Mouse (Mus musculus): ENCODE results near the gene Inpp4b. TPM values are rescaled to one million over a fixed set of nuclear protein-coding genes. Genes with fewer than 3 reads are reported as not detected.

Gene Inpp4b
- polyA plus RNA-seq, 1 experiment from 2014 or later: 6.6 TPM

DNA sequence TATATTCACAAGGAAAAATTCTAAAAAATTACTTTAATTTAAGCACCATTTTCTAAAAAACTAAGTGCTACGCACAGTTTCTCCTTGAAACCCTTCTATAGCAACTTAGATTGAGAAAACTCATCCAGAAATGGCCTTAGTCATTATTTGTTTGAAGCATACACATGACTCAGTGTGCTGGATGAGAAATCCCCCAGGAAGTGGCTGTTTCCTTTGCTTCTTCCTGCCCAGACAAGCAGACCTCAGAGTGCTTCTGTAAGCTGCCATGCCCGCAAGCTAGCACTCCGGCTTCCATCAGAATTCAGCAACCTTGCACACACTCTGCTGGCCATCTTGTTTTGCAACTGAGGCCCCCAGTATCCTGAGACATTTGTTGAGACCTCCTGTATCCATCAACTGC, 414.3 kb downstream of the Inpp4b start:
- H3K9ac ChIP-seq: no peak overlapping the region
- H3K4me3 ChIP-seq: no peak overlapping the region
- H3K27me3 ChIP-seq: no peaks in the 10 kb centered on the region
- H3K27ac ChIP-seq: no peak overlapping the region
- no peaks in the 10 kb centered on the region for H3K4me1 ChIP-seq (replicated peaks)
- no peak for ATAC-seq (ENCODE audit: low FRiP score)
- H3K9me3 ChIP-seq: no peaks in the 10 kb centered on the region
- no peak overlapping the region for H3K4me2 ChIP-seq
- 90% methylated on average over 3 of the region's 3 CpGs for WGBS
- H3K36me3 ChIP-seq: no peaks in the 10 kb centered on the region

DNA sequence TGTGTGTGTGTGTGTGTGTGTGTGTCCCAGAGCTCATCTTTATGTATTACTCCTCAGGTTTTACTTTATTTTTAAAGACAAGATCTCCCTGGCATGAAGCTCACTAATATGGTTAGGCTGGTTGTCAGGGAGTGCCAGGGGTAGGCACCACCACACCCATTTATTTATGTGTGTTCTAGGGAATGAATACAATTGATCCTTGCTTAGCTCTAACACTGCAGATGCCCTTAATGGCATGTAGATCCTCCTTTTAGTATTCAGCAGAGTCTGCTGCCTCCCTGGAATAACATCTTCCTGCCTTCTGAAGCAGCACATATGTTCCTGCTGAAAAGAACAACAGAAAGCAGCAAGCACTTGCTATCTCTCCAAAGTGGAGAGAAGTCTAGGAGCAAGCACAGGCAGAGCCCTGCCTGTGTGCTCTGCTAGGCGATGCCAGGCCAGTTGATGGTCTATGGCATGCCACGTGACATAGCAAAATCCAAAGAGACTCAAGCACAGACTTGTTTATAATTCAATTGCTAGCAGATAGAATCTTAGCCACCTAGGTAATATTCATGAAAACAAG, 415.3 kb downstream of the Inpp4b start:
- Histone ChIP-seq H3K4me3 (no peak overlapping the region), H3K4me1 (replicated peaks) (no peaks in the 10 kb centered on the region), H3K27ac (no peak overlapping the region), H3K27me3 (no peaks in the 10 kb centered on the region), H3K9me3 (no peaks in the 10 kb centered on the region), H3K9ac (no peak overlapping the region), H3K36me3 (no peaks in the 10 kb centered on the region), H3K4me2 (no peak overlapping the region)
- no peak for ATAC-seq (ENCODE audit: low FRiP score)
- 89% methylated on average over 2 of the region's 2 CpGs for whole genome bisulfite sequencing

DNA sequence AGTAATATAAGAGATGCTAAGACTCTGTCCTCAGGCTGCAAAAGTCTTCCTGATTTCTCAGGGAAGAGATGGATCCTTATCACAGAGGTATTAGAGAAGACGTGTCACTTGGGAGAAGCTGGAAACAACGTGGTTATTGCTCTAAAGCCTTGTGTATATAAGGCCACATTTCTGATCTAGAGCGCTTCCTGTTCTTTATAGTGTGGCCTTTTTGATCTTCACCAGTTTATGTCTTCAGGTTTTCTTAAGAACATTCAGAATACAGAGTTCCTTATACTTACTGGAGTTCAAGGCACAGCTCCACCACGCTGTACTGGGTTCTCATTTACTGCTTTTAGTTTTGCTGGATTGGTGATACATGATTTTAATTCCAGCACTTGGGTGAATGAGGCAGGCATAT, 419.1 kb downstream of the Inpp4b start:
- H3K27me3 ChIP-seq: no peaks in the 10 kb centered on the region
- H3K4me3 ChIP-seq: no peak overlapping the region
- no peaks in the 10 kb centered on the region for H3K36me3 ChIP-seq
- no peaks in the 10 kb centered on the region for H3K4me1 ChIP-seq (replicated peaks)
- 81% methylated on average over 4 of the region's 4 CpGs for WGBS
- no peak overlapping the region for H3K27ac ChIP-seq
- no peaks in the 10 kb centered on the region for H3K9me3 ChIP-seq
- no peak overlapping the region for H3K4me2 ChIP-seq
- no peak for ATAC-seq (ENCODE audit: low FRiP score)
- H3K9ac ChIP-seq: no peak overlapping the region

DNA sequence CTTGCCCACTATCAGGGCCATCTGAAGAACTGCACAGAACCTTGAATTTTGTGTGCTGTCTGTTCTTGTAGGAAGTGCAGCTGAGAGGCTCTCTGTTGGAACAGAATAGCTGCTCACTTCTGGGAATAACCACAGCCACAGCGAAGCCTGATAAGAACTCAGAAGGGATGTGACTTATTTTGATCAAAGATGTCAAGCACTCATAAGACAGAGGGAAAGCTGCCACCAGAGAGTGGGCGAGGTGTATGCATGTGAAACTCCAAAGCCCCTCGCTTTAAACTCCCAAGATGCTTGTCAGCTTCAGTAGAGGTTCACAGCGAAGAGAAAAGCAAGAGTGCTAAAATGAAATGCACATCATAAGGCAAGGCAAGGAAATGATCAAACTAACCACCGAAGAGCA, 423.7 kb downstream of the Inpp4b start:
- peaks cover 13% of the 10 kb centered on the region for H3K4me1 ChIP-seq (replicated peaks)
- no peak overlapping the region for H3K4me2 ChIP-seq
- no peaks in the 10 kb centered on the region for H3K36me3 ChIP-seq
- H3K9ac ChIP-seq: no peak overlapping the region
- no peak overlapping the region for H3K4me3 ChIP-seq
- H3K27me3 ChIP-seq: no peaks in the 10 kb centered on the region
- no peak for ATAC-seq (ENCODE audit: low FRiP score)
- no peaks in the 10 kb centered on the region for H3K9me3 ChIP-seq
- H3K27ac ChIP-seq: no peak overlapping the region
- WGBS: 91% methylated on average over 5 of the region's 5 CpGs

DNA sequence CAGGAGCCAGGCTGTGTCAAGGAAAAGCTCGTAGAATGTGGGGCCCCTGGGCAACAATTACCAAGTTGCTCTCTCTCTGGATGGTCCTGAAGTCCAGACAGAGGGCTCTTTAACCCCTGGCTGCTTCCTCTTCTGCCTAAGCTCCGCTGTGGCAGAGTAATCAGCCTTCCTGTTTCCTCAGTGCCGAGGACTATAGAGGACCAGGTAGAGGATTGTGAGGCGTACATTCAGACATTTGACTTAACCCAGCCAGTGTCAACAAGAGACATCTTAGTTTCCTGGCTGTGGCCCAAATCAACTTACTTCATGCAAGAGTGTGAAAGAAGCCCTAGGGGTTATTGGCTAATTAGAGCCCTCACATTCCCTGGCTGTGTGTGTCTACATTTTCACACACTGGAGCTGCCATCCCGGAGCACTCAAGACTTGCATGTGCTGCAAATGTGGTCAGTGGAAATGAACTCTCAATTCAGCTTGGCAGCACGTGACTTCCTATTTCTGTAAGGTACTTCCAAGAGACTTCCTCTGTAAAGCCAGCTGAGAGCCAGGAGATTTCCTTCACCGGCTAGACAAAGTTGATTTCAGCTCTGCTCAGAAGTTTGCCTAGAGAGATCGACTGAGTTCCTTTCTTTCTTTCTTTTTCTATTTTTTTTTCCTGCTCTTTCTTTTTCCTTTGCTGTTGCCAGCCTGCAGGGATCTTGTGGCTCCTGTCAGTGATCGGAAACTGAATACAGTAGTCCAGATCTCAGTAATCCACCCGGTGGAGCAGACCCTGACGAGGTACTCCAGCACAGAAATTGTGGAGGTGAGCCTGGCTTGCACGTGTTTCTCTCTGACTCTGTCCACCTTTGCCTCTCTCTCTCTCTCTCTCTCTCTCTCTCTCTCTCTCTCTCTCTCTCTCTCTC, 425.3 kb downstream of the Inpp4b start:
- Histone ChIP-seq H3K4me1 (replicated peaks) (peaks cover 13% of the 10 kb centered on the region), H3K27me3 (0 out of 2 replicates have a peak, but pooled peaks cover 2% of the 10 kb centered on the region), H3K4me2 (peak overlapping the region; percentile 28), H3K36me3 (no peaks in the 10 kb centered on the region), H3K9ac (no peak overlapping the region), H3K27ac (no peak overlapping the region), H3K4me3 (no peak overlapping the region), H3K9me3 (no peaks in the 10 kb centered on the region)
- ATAC-seq (ENCODE audit: low FRiP score): peak; percentile 65
- WGBS: 34% methylated on average over 12 of the region's 12 CpGs

DNA sequence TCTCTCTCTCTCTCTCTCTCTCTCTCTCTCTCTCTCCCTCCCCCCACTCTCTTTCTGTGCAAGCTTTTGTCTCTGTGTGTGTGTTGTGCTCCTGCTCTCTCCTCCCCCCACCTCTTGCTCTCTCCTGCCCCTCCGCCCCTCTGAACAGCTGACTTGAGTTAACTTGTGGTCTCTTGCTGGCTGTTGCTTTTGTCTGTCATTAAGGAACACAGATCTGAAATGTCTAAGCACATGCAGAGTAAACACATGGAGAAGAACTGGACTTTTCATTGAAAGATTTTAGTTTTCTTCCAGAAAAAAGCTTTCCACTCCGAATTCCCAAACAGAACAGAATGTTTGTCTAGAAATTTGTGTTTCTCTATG, 425.9 kb downstream of the Inpp4b start:
- Histone ChIP-seq H3K4me1 (replicated peaks) (peaks cover 13% of the 10 kb centered on the region), H3K4me3 (no peak overlapping the region), H3K27me3 (0 out of 2 replicates have a peak, but pooled peaks cover 2% of the 10 kb centered on the region), H3K27ac (no peak overlapping the region), H3K9me3 (no peaks in the 10 kb centered on the region), H3K4me2 (peak overlapping the region; percentile 28), H3K36me3 (no peaks in the 10 kb centered on the region), H3K9ac (no peak overlapping the region)
- 41% methylated on average over 2 of the region's 2 CpGs for WGBS
- ATAC-seq (ENCODE audit: low FRiP score): no peak

DNA sequence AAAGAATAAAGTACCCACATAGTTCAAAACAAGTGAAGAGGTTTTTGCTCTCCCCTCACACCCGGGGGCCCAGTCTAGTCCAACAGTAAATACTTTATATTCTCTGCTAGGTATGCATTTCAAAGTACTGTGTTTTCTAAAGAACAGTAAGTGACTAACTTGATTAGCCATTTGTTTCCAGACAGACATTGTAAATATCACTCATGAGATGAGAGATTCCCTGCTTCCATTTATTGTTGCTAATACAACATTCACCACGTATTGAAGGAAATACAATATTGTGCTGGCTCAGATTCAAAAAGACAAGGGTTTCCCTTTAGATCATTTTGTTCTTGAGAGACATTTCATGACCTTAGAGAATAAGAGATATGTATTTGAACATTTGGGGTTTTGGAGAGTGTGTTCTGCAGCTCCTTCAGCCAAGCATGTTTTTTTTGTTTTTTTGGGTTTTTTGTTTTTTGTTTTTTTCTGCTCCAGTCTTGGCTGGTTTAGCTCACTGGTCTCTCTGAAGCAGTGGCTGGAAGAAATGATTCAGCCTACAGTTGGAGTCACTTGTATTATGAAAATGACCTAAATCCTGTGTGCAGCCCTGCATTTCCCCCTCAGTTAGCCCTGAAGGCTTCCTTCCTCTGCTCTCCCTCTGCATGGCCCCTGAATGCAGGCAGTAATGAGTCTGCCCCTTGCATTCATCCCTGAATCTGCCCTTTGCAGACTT, 426.5 kb downstream of the Inpp4b start:
- Histone ChIP-seq H3K9ac (no peak overlapping the region), H3K27ac (no peak overlapping the region), H3K4me3 (no peak overlapping the region), H3K36me3 (no peaks in the 10 kb centered on the region), H3K4me1 (replicated peaks) (peaks cover 13% of the 10 kb centered on the region), H3K9me3 (no peaks in the 10 kb centered on the region), H3K27me3 (0 out of 2 replicates have a peak, but pooled peaks cover 2% of the 10 kb centered on the region), H3K4me2 (no peak overlapping the region)
- ATAC-seq (ENCODE audit: low FRiP score): no peak
- WGBS: 66% methylated on average over 2 of the region's 2 CpGs

DNA sequence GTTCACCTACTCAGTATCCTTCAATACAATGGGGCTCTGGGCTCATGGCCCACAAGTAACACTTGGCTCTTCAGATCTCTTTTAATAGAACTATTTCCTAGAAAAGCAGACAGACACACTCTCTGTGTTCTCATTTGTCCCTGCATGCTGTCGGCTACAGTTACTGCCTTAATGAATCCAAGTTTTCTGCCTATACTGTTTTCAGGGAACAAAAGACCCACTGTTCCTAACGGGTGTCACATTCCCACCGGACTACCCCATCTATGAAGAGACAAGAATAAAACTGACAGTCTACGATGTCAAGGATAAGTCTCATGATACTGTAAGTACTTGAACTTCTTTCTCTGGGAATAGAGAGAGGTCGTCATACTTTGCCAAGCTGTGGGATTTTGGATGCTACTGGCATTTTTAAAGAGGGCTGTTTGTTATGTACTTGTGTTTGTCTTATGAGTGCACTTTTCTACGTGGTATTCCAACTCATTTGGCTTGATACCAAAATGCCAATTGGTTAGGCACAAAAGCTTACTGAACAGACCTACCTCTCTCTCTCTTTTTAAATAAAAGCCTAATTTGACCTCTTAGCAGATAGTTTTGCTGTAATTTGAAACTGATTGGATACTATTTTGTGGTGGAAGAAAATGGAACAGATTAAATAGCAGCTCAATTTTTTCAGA, 428.4 kb downstream of the Inpp4b start:
- H3K4me2 ChIP-seq: no peak overlapping the region
- WGBS: 50% methylated on average over 6 of the region's 6 CpGs
- H3K9ac ChIP-seq: no peak overlapping the region
- H3K36me3 ChIP-seq: no peaks in the 10 kb centered on the region
- no peaks in the 10 kb centered on the region for H3K9me3 ChIP-seq
- peaks cover 13% of the 10 kb centered on the region for H3K4me1 ChIP-seq (replicated peaks)
- H3K27me3 ChIP-seq: 0 out of 2 replicates have a peak, but pooled peaks cover 2% of the 10 kb centered on the region
- ATAC-seq (ENCODE audit: low FRiP score): peak; percentile 60; the same call in 1 of the 2 replicates
- no peak overlapping the region for H3K27ac ChIP-seq
- H3K4me3 ChIP-seq: no peak overlapping the region

DNA sequence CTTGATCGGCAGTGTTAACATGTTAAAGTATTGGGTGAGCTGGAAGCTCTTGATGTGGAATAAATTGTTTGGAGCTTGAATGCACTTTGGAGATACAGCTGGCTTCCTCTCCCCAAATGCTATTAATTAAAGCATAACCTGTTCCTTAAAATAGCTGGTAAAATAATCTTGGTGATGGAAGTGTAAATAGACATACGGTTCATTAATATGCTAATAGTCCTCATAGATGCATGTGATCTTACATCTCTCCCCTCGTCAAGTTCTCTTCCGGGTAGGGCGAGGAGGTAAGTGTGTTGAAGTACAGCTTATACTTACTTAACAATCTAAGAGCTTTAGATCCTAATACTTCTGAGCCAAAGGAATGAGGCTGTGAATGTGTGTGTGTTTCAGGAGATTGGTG, 430.5 kb downstream of the Inpp4b start:
- Histone ChIP-seq H3K4me1 (replicated peaks) (peaks cover 5% of the 10 kb centered on the region), H3K4me2 (no peak overlapping the region), H3K27ac (no peak overlapping the region), H3K27me3 (0 out of 2 replicates have a peak, but pooled peaks cover 2% of the 10 kb centered on the region), H3K4me3 (no peak overlapping the region), H3K36me3 (no peaks in the 10 kb centered on the region), H3K9ac (no peak overlapping the region), H3K9me3 (no peaks in the 10 kb centered on the region)
- no peak for ATAC-seq (ENCODE audit: low FRiP score)
- 89% methylated on average over 5 of the region's 5 CpGs for WGBS

DNA sequence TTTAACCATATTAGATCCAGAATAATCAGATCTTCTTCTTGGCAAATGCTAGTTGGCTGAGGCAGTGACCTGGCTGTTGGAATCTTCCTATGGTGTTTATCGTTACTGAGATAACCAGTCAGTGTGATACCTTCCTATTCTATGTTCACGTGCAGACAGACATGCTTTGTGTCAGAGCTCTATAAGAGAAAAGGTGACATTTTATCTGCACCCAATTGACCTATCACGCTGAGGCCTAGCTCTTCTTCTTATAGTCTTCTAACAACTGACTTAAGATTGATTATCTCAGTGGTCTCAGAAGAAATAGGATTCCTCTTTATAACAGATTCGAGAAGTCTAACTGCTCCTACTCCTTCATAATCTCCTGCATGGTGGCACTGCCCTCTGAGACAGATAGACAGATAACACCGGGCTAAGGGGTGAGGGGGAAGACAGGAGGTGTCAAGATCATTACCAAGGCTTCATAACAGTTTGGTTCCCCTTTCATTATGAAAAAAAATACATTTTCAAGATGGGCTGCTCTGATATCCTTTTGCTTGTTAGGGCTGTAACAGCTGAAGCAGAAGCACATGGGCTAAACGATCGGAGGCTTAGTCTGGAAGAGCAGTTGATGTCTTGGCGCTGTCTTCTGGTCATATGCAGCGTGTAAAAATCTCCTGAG, 431.1 kb downstream of the Inpp4b start:
- Histone ChIP-seq H3K4me1 (replicated peaks) (peaks cover 4% of the 10 kb centered on the region), H3K9me3 (no peaks in the 10 kb centered on the region), H3K27ac (no peak overlapping the region), H3K4me3 (no peak overlapping the region), H3K9ac (no peak overlapping the region), H3K27me3 (0 out of 2 replicates have a peak, but pooled peaks cover 2% of the 10 kb centered on the region), H3K36me3 (no peaks in the 10 kb centered on the region), H3K4me2 (no peak overlapping the region)
- no peak for ATAC-seq (ENCODE audit: low FRiP score)
- 85% methylated on average over 9 of the region's 9 CpGs for WGBS

DNA sequence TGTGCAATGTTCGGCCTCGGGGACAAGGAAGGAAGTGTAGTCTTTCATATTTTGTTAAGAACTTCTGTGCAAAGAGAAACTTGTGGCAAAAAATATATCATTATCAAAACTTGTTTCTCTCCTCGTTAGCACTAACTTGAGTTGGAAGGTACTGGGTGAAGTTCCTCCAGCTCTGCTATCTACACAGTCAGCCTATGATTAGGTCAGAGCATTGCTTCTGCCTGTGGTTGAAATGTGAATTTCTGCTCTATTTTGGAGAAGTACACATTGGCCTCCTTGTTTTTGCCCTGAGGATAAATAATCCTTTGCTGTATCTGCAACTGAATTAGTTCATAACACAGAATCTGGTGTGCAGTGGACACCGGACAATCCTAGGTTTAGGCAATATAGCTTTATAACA, 431.7 kb downstream of the Inpp4b start:
- WGBS: 90% methylated on average over 4 of the region's 4 CpGs
- Histone ChIP-seq H3K9me3 (no peaks in the 10 kb centered on the region), H3K36me3 (no peaks in the 10 kb centered on the region), H3K27me3 (0 out of 2 replicates have a peak, but pooled peaks cover 2% of the 10 kb centered on the region), H3K4me2 (no peak overlapping the region), H3K27ac (no peak overlapping the region), H3K4me3 (no peak overlapping the region), H3K9ac (no peak overlapping the region), H3K4me1 (replicated peaks) (peaks cover 4% of the 10 kb centered on the region)
- ATAC-seq (ENCODE audit: low FRiP score): no peak
